Comparison of ENCODE assay signal across 8 mouse cellular contexts in the genomic region with DNA sequence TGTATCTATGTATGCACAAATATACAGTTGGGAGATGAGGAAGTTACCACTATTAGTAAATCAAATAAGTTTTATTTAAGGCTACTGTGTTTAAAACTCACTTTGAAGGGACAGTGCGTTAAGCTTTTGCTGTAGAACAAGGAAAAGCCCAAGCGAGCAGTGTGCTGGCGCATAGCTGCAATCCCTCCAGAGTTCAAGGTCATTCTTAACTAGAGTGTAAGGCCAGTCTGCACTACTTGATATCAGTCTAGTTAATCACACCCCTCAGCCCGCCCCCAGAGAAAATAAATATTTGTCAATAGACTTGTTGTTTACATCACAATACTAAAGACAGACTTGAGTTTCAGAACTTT. TPM values are rescaled to one million over a fixed set of nuclear protein-coding genes. Genes with fewer than 3 reads are reported as not detected.
A peak's percentile ranks its signal among the peaks of the same experiment; 100 is the strongest.
DNase-seq lines count a peak whose midpoint lies in the region; ATAC-seq lines count a peak whose summit lies in the region.

No protein-coding gene starts in this region.

- no peaks in the 10 kb centered on the region for H3K9me3 ChIP-seq in kidney, embryonic 16.5 days (ENCODE audit: low read length)
- no peaks in the 10 kb centered on the region for H3K9me3 ChIP-seq in embryonic facial prominence, embryonic 11.5 days (replicated peaks; ENCODE audit: control insufficient read depth, low read length)
- no peaks in the 10 kb centered on the region for H3K9me3 ChIP-seq in hindbrain, embryonic 14.5 days (ENCODE audit: control insufficient read depth, low read length)

- DNase-seq in kidney, postnatal 10 days, result no peak
- peak; percentile 4 for DNase-seq in embryonic facial prominence, embryonic 11.5 days (ENCODE audit: low spot score)
- no peak for DNase-seq in hindbrain, embryonic 14.5 days (ENCODE audit: low spot score)
- DNase-seq in right cerebral cortex, postnatal 4 days, result no peak
- DNase-seq in ovary, postnatal 36 days (ENCODE audit: low spot score), result no peak

- H3K4me2 ChIP-seq in kidney, embryonic 16.5 days (replicated peaks; ENCODE audit: low read depth, low read length), result peak overlapping the region; percentile 92
- H3K4me2 ChIP-seq in embryonic facial prominence, embryonic 11.5 days (ENCODE audit: low read depth, low read length), result peak overlapping the region; percentile 87
- peak overlapping the region; percentile 84 for H3K4me2 ChIP-seq in hindbrain, embryonic 14.5 days (replicated peaks)

- peak overlapping the region; percentile 93 for H3K4me3 ChIP-seq in kidney, embryonic 16.5 days (ENCODE audit: low read length)
- peak overlapping the region; percentile 89 for H3K4me3 ChIP-seq in embryonic facial prominence, embryonic 11.5 days (ENCODE audit: low read depth, low read length)
- peak overlapping the region; percentile 90 for H3K4me3 ChIP-seq in hindbrain, embryonic 14.5 days (replicated peaks; ENCODE audit: low read length)

- 0 out of 2 replicates have a peak, but pooled peaks cover 3% of the 10 kb centered on the region for H3K36me3 ChIP-seq in kidney, embryonic 16.5 days (ENCODE audit: insufficient read depth, low read length)
- H3K36me3 ChIP-seq in embryonic facial prominence, embryonic 11.5 days (replicated peaks; ENCODE audit: control insufficient read depth, insufficient read depth, low read depth, low read length), result no peaks in the 10 kb centered on the region
- peaks cover 10% of the 10 kb centered on the region; the same call in 1 of the 2 replicates for H3K36me3 ChIP-seq in hindbrain, embryonic 14.5 days (replicated peaks; ENCODE audit: control insufficient read depth, insufficient read depth)

- 40% methylated on average over 4 of the region's 4 CpGs for WGBS in kidney, embryonic 16.5 days
- 49% methylated on average over 4 of the region's 4 CpGs for WGBS in embryonic facial prominence, embryonic 11.5 days
- 53% methylated on average over 4 of the region's 4 CpGs for WGBS in hindbrain, embryonic 14.5 days

- peak overlapping the region; percentile 92 for H3K9ac ChIP-seq in kidney, embryonic 16.5 days (replicated peaks; ENCODE audit: low read length)
- peak overlapping the region; percentile 91 for H3K9ac ChIP-seq in embryonic facial prominence, embryonic 11.5 days (replicated peaks; ENCODE audit: low read length)
- H3K9ac ChIP-seq in hindbrain, embryonic 14.5 days, result peak overlapping the region; percentile 90

- H3K27me3 ChIP-seq in kidney, embryonic 16.5 days (ENCODE audit: insufficient read depth, low read length), result no peaks in the 10 kb centered on the region
- no peaks in the 10 kb centered on the region for H3K27me3 ChIP-seq in embryonic facial prominence, embryonic 11.5 days (ENCODE audit: control insufficient read depth, insufficient read depth, low read length)
- no peaks in the 10 kb centered on the region for H3K27me3 ChIP-seq in hindbrain, embryonic 14.5 days (ENCODE audit: control insufficient read depth, insufficient read depth, low read length)

- ATAC-seq in kidney, embryonic 16.5 days (ENCODE audit: low FRiP score, low TSS enrichment), result no peak
- ATAC-seq in embryonic facial prominence, embryonic 11.5 days (replicated peaks; ENCODE audit: insufficient number of reproducible peaks, low FRiP score, low TSS enrichment, low read depth), result peak; percentile 32; the same call in 1 of the 2 replicates
- peak; percentile 39; the same call in 1 of the 2 replicates for ATAC-seq in hindbrain, embryonic 14.5 days (ENCODE audit: low FRiP score)
- peak; percentile 39 for ATAC-seq in megakaryocyte-erythroid progenitor cell, adult 5-6 weeks (replicated peaks; ENCODE audit: low FRiP score, low TSS enrichment, poor library complexity, severe bottlenecking)
- ATAC-seq in monocyte, adult 5-6 weeks (replicated peaks; ENCODE audit: insufficient number of reproducible peaks, low FRiP score, low TSS enrichment, poor library complexity, severe bottlenecking), result no peak

- peak overlapping the region; percentile 84 for H3K27ac ChIP-seq in kidney, embryonic 16.5 days (ENCODE audit: low read length)
- no peak overlapping the region for H3K27ac ChIP-seq in embryonic facial prominence, embryonic 11.5 days (replicated peaks; ENCODE audit: low read depth, low read length)
- peak overlapping the region; percentile 82 for H3K27ac ChIP-seq in hindbrain, embryonic 14.5 days

- H3K4me1 ChIP-seq in kidney, embryonic 16.5 days (ENCODE audit: insufficient read depth, low read length), result peaks cover 23% of the 10 kb centered on the region
- no peaks in the 10 kb centered on the region; the same call in 1 of the 2 replicates for H3K4me1 ChIP-seq in embryonic facial prominence, embryonic 11.5 days (ENCODE audit: control insufficient read depth, insufficient read depth, low read length)
- peaks cover 17% of the 10 kb centered on the region for H3K4me1 ChIP-seq in hindbrain, embryonic 14.5 days (replicated peaks; ENCODE audit: control insufficient read depth, insufficient read depth, low read length)

RNA-seq across cellular contexts. Expression of a gene that starts 0.3 kb away (rescaled TPM):
- 18.2 and 19.6 TPM in 2 replicates for polyA plus RNA-seq in kidney, embryonic 16.5 days (2015; fragmentation: Nextera tagmentation; extraction: Ambion mirVana)
- 23.5 and 29.2 TPM in 2 replicates for polyA plus RNA-seq in embryonic facial prominence, embryonic 11.5 days (2014; fragmentation: Nextera tagmentation; extraction: Ambion mirVana)
- 26.6 and 28.9 TPM in 2 replicates for polyA plus RNA-seq in hindbrain, embryonic 14.5 days (2014; fragmentation: Nextera tagmentation; extraction: Ambion mirVana)
- total RNA-seq in megakaryocyte-erythroid progenitor cell, adult 5-6 weeks (2014; fragmentation: Nextera tagmentation), result 27.4 and 36.3 TPM in 2 replicates
- total RNA-seq in megakaryocyte-erythroid progenitor cell, adult 5-6 weeks (2017), result 11.4 and 11.9 TPM in 2 replicates
- total RNA-seq in monocyte, adult 5-6 weeks (2017), result 9.5 to 21.8 TPM (median 19.0 TPM) in 3 replicates

RNA-seq across cellular contexts. Expression of a gene that starts 35.3 kb away (rescaled TPM):
- 57.6 and 64.0 TPM in 2 replicates for polyA plus RNA-seq in kidney, embryonic 16.5 days (2015; fragmentation: Nextera tagmentation; extraction: Ambion mirVana)
- polyA plus RNA-seq in embryonic facial prominence, embryonic 11.5 days (2014; fragmentation: Nextera tagmentation; extraction: Ambion mirVana), result 1.7 and 1.9 TPM in 2 replicates
- 3.9 TPM in 2 replicates for polyA plus RNA-seq in hindbrain, embryonic 14.5 days (2014; fragmentation: Nextera tagmentation; extraction: Ambion mirVana)
- total RNA-seq in megakaryocyte-erythroid progenitor cell, adult 5-6 weeks (2014; fragmentation: Nextera tagmentation), result not detected in 2 replicates
- not detected in 2 replicates for total RNA-seq in megakaryocyte-erythroid progenitor cell, adult 5-6 weeks (2017)
- total RNA-seq in monocyte, adult 5-6 weeks (2017), result not detected in 3 replicates

Comparison
In these comparisons a context has a peak if more than half of its experiments do, and no peak if none do; other contexts are left out.
1. ATAC-seq: peak in embryonic facial prominence, embryonic 11.5 days (single experiment), hindbrain, embryonic 14.5 days (single experiment) and megakaryocyte-erythroid progenitor cell, adult 5-6 weeks (single experiment); none in kidney, embryonic 16.5 days (single experiment) and monocyte, adult 5-6 weeks (single experiment).
2. RNA of a gene that starts 35.3 kb away (polyA plus RNA-seq): 57.6 to 64.0 TPM in kidney, embryonic 16.5 days; 3.9 TPM in hindbrain, embryonic 14.5 days and 1.7 to 1.9 TPM in embryonic facial prominence, embryonic 11.5 days; every median in the first group is over 10 times any median in the second.
3. Peak in every context shown above with its lines, with median percentiles within 50 percentile points of each other: H3K4me2 ChIP-seq, H3K4me3 ChIP-seq and H3K9ac ChIP-seq.